Mouse (Mus musculus) inflammation-experienced regulatory T-cells, adult 6 months (primary cell): ENCODE results near the gene Srrd. TPM values are rescaled to one million over a fixed set of nuclear protein-coding genes. Genes with fewer than 3 reads are reported as not detected.
A peak's percentile ranks its signal among the peaks of the same experiment; 100 is the strongest.
"Not testable (repeated sequence)": the region's sequence is repeated elsewhere in the genome, so short reads cannot be mapped to it uniquely, and the experiment has no call there.

Experiments
- ATAC-seq: one replicate; pipeline ENCODE4 v1.8.0; 2017
- polyA plus RNA-seq, 3 experiments: library from polyadenylated mRNA; unstranded; fragments of 100-300 nt; shearing (Covaris generic); gene quantifications; one replicate each; pipeline ENCODE4 v1.2.1; 2017

Gene Srrd
- polyA plus RNA-seq, 3 experiments from 2014 or later = 2.9 to 4.8 (median 4.4) TPM

GRCm38 (mm10) chr5:112356322-112356721, 13.5 kb upstream of the Srrd start:
- no peak for ATAC-seq

- no peak for ATAC-seq
These were observed 13.1 kb upstream of the Srrd start, which contains the start of gene Gm6583 for GRCm38 (mm10) chr5:112355910-112356309. Gene Gm6583 (minus strand): TSS chr5:112356033.

GRCm38 (mm10) chr5:112355493-112355892, 12.7 kb upstream of the Srrd start:
- ATAC-seq = no peak

- ATAC-seq = no peak
These were observed 6.3 kb upstream of the Srrd start for GRCm38 (mm10) chr5:112349169-112349568.

GRCm38 (mm10) chr5:112346211-112346965, 3.5 kb upstream of the Srrd start:
- ATAC-seq = no peak

- ATAC-seq = no peak
These were observed 1.5 kb upstream of the Srrd start for GRCm38 (mm10) chr5:112344092-112344960.

GRCm38 (mm10) chr5:112343205-112343595, 360 bp upstream of the Srrd start:
- peak; percentile 45 for ATAC-seq

GRCm38 (mm10) chr5:112339215-112339614, 3.6 kb downstream of the Srrd start:
- ATAC-seq = no peak

- ATAC-seq = no peak
These were observed 5.8 kb downstream of the Srrd start for GRCm38 (mm10) chr5:112337004-112337403.

GRCm38 (mm10) chr5:112335473-112335872, 7.4 kb downstream of the Srrd start:
- peak; percentile 64 for ATAC-seq

GRCm38 (mm10) chr5:112329805-112330564, 12.9 kb downstream of the Srrd start:
- ATAC-seq = no peak

- ATAC-seq = no peak
These were observed 15.0 kb downstream of the Srrd start for GRCm38 (mm10) chr5:112327854-112328253.

GRCm38 (mm10) chr5:112326446-112327009, 16.3 kb downstream of the Srrd start:
- ATAC-seq = peak; percentile 20

- ATAC-seq = peak; percentile 69
These were observed 17.0 kb downstream of the Srrd start, which contains the start of gene Tfip11 for GRCm38 (mm10) chr5:112325546-112326445. Gene Tfip11 (plus strand): TSS chr5:112326358.

- ATAC-seq = peak; percentile 77
These were observed 17.9 kb downstream of the Srrd start for GRCm38 (mm10) chr5:112324637-112325545.

- no peak for ATAC-seq
These were observed 19.6 kb downstream of the Srrd start for GRCm38 (mm10) chr5:112323246-112323645.

GRCm38 (mm10) chr5:112321376-112321775, 21.5 kb downstream of the Srrd start:
- ATAC-seq = no peak

GRCm38 (mm10) chr5:112320936-112321335, 21.9 kb downstream of the Srrd start:
- ATAC-seq = no peak

GRCm38 (mm10) chr5:112320379-112320778, 22.5 kb downstream of the Srrd start:
- no peak for ATAC-seq

- not testable (repeated sequence) for ATAC-seq
These were observed 23.5 kb downstream of the Srrd start for GRCm38 (mm10) chr5:112319343-112319742.
